Mouse (Mus musculus) myocyte (in vitro differentiated cells): ENCODE measurements around the gene Tsfm. TPM values are rescaled to one million over a fixed set of nuclear protein-coding genes. Genes with fewer than 3 reads are reported as not detected.

Source experiments
- H3K27me3 ChIP-seq: one replicate; pipeline ENCODE4 v1.6.1; 2011; ENCODE audit not compliant: control insufficient read depth, insufficient read depth, insufficient read length
- H3K36me3 ChIP-seq: one replicate; pipeline ENCODE4 v1.6.1; 2011; ENCODE audit not compliant: control insufficient read depth, insufficient read depth
- H3K4me2 ChIP-seq: one replicate; pipeline ENCODE4 v1.6.1; 2011; ENCODE audit warnings: low read depth, control low read depth
- H3K4me3 ChIP-seq: one replicate; pipeline ENCODE4 v1.5.1; 2011; ENCODE audit warnings: mild to moderate bottlenecking, control low read depth, moderate library complexity
- H3K79me2 ChIP-seq: one replicate; pipeline ENCODE4 v1.6.1; 2011; ENCODE audit not compliant: control insufficient read depth, insufficient read depth
- H3ac ChIP-seq: one replicate; pipeline ENCODE4 v1.6.1; 2011; ENCODE audit not compliant: control insufficient read depth, insufficient read length
- CEBPB ChIP-seq: IDR thresholded peaks from 2 replicates; pipeline ENCODE4 v1.6.1; 2011; ENCODE audit warnings: mild to moderate bottlenecking, moderate library complexity; ENCODE audit not compliant: poor library complexity, insufficient read depth, severe bottlenecking
- E2F4 ChIP-seq: IDR thresholded peaks from one replicate; pipeline ENCODE4 v1.6.1; 2011; ENCODE audit warnings: mild to moderate bottlenecking, control low read depth, moderate library complexity; ENCODE audit not compliant: insufficient read depth
- MAX ChIP-seq: IDR thresholded peaks from one replicate; pipeline ENCODE4 v1.6.1; 2011; ENCODE audit warnings: low read depth, mild to moderate bottlenecking, control low read depth
- MYOD1 ChIP-seq, 3 experiments: IDR thresholded peaks; one replicate each; pipeline ENCODE4 v1.6.1; 2011; ENCODE audit warnings: control low read depth in 2 of 3, low read depth in 2 of 3, mild to moderate bottlenecking in 2 of 3, moderate library complexity in 1 of 3; ENCODE audit not compliant: insufficient read length in 2 of 3, control insufficient read depth in 1 of 3
- MYOG ChIP-seq, 3 experiments: IDR thresholded peaks; one replicate each; pipeline ENCODE4 v1.6.1; 2011; ENCODE audit warnings: control low read depth in 2 of 3, low read depth in 2 of 3, mild to moderate bottlenecking in 2 of 3; ENCODE audit not compliant: insufficient read length in 2 of 3, control insufficient read depth in 1 of 3, insufficient read depth in 1 of 3
- POLR2A ChIP-seq: IDR thresholded peaks from one replicate; pipeline ENCODE4 v1.6.1; 2011; ENCODE audit warnings: low read depth, mild to moderate bottlenecking, control low read depth, moderate library complexity; ENCODE audit not compliant: insufficient read length
- POLR2AphosphoS2 ChIP-seq: IDR thresholded peaks from one replicate; pipeline ENCODE4 v1.6.1; 2011; ENCODE audit warnings: low read depth, control low read depth; ENCODE audit not compliant: insufficient read length
- REST ChIP-seq: IDR thresholded peaks from one replicate; pipeline ENCODE4 v1.6.1; 2011; ENCODE audit warnings: mild to moderate bottlenecking, control low read depth, moderate library complexity; ENCODE audit not compliant: insufficient read depth, insufficient read length
- SRF ChIP-seq: IDR thresholded peaks from one replicate; pipeline ENCODE4 v1.6.1; 2011; ENCODE audit warnings: low read depth; ENCODE audit not compliant: control insufficient read depth, insufficient read length
- TCF12 ChIP-seq: IDR thresholded peaks from one replicate; pipeline ENCODE4 v1.6.1; 2011; ENCODE audit warnings: mild to moderate bottlenecking, control low read depth; ENCODE audit not compliant: poor library complexity, insufficient read depth, severe bottlenecking
- TCF3 ChIP-seq: IDR thresholded peaks from one replicate; pipeline ENCODE4 v1.6.1; 2011; ENCODE audit warnings: low read depth, control low read depth; ENCODE audit not compliant: insufficient read length
- USF1 ChIP-seq: IDR thresholded peaks from one replicate; pipeline ENCODE4 v1.6.1; 2011; ENCODE audit warnings: low read depth, mild to moderate bottlenecking, control low read depth, moderate library complexity
- polyA plus RNA-seq: library from polyadenylated mRNA; unstranded; fragments of >200 nt; fragmentation: generic; extraction: Trizol; gene quantifications from one replicate; pipeline ENCODE4 v1.2.1, GENCODE M21; 2012; ENCODE audit warnings: missing spikeins

Gene Tsfm
- polyA plus RNA-seq, 1 experiment, result 53.7 TPM

DNA sequence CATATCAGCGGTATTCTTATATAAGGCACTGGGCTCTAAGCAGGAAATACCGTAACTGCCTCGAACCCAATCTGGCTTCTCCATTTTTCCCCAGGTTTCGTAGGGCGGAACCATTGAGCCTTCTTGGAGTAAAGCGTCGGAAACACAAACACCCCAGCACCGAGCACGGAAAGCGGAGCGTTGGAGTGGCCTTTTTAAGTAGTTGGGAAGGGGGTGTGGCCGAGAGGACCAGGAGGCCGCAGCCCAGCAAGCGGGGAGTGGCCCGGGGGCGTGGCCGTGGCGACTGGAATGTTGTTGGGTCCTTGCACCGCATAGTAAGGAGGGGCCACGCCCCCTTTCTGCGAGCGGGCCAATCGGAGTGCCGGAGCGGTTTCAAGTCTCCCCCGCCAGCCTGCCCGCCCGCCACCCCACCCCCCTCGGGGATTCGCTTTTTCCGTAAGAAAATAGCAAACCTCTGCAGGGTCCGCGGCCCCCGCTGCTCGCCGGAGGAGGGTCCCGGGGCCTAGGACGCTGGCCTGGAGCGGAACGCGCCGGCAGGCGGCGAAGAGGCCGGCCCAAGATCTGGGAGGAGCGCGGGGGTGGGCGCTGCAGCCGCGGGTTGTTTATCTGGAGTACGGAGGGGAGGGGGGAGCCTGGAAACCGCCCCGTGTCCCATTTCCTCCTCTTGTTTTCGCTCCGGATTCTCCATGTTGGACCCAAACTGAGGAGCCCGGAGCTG is 52.2 kb downstream of the Tsfm start, which contains the start of gene Ctdsp2:
Gene Ctdsp2 (plus strand): TSS at position 441 of the 718 bp plus-strand sequence.
- peak within 1 kb of the TSS; percentile 84 for H3K4me3 ChIP-seq
- H3K79me2 ChIP-seq, result peaks cover 39% of the 10 kb centered on the region
- peak within 1 kb of the TSS; percentile 99 for H3K4me2 ChIP-seq
- H3K36me3 ChIP-seq, result no peaks in the 10 kb centered on the region
- H3K27me3 ChIP-seq, result no peaks in the 10 kb centered on the region
- TF ChIP-seq SRF (no peak), E2F4 (no peak), MAX (no peak), MYOG (IDR thresholded peaks at IDR 0.05; ENCODE audit: control insufficient read depth in 1 of 3, insufficient read depth in 1 of 3, insufficient read length in 2 of 3, low read depth in 2 of 3) (no peak), POLR2AphosphoS2 (peak; percentile 45), CEBPB (no peak), TCF12 (no peak), REST (no peak), MYOD1 (IDR thresholded peaks at IDR 0.05; ENCODE audit: control insufficient read depth in 1 of 3, insufficient read length in 2 of 3, low read depth in 2 of 3) (peak in 1 of 3 experiments; percentile 13), POLR2A (peak; percentile 71), USF1 (no peak)
- peak within 1 kb of the TSS; percentile 91 for H3ac ChIP-seq

DNA sequence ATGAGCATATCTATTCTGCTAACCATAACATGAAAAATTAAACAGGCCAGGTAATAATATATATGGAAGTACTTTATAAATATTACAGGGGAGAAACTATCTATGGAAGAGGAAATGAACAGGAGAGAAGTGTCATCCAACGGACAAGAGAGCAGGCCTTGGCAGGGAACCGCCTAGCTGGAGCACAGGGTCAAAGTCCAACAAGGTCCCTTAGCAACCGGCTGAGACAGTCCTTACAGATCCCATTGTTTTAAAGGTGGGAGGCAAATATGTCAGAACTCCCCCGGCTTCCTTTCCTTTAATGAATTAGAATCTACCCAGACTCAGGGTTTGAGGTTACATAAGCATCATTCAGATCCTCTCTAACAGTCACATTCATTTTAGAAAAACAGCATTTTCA is 53.6 kb downstream of the Tsfm start:
- Histone ChIP-seq H3K79me2 (peaks cover 25% of the 10 kb centered on the region), H3K4me2 (no peak overlapping the region), H3ac (no peak overlapping the region), H3K27me3 (no peaks in the 10 kb centered on the region), H3K36me3 (no peaks in the 10 kb centered on the region), H3K4me3 (no peak overlapping the region)
- TF ChIP-seq MYOD1 (IDR thresholded peaks at IDR 0.05; ENCODE audit: control insufficient read depth in 1 of 3, insufficient read length in 2 of 3, low read depth in 2 of 3), result no peak
- no peak for TF ChIP-seq E2F4
- TF ChIP-seq SRF, result no peak
- TF ChIP-seq MYOG (IDR thresholded peaks at IDR 0.05; ENCODE audit: control insufficient read depth in 1 of 3, insufficient read depth in 1 of 3, insufficient read length in 2 of 3, low read depth in 2 of 3), result no peak

DNA sequence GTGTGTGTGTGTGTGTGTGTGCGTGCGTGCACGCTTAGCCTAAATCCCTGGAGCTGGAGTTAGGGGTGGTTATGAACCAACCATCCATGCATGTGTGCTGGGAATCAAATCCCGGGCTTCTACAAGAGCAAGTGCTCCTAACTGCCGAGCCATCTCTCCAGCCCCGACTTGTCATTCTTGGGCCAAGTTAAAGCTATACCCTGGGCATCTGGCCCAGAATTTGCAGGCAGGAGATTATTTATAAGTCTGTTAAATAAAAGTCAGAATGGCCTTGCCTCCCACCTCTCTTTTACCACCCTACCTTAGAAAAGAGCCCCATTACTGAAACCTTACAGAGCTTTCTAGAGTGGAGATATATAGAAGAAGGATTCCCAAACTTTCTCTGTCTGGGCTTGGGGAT is 54.9 kb downstream of the Tsfm start:
- Histone ChIP-seq H3ac (no peak overlapping the region), H3K27me3 (no peaks in the 10 kb centered on the region), H3K79me2 (peaks cover 11% of the 10 kb centered on the region), H3K36me3 (no peaks in the 10 kb centered on the region), H3K4me2 (no peak overlapping the region), H3K4me3 (no peak overlapping the region)
- TF ChIP-seq REST (no peak), POLR2AphosphoS2 (no peak), E2F4 (no peak), MAX (no peak), TCF3 (no peak), POLR2A (no peak), MYOD1 (IDR thresholded peaks at IDR 0.05; ENCODE audit: control insufficient read depth in 1 of 3, insufficient read length in 2 of 3, low read depth in 2 of 3) (no peak), MYOG (IDR thresholded peaks at IDR 0.05; ENCODE audit: control insufficient read depth in 1 of 3, insufficient read depth in 1 of 3, insufficient read length in 2 of 3, low read depth in 2 of 3) (no peak)

DNA sequence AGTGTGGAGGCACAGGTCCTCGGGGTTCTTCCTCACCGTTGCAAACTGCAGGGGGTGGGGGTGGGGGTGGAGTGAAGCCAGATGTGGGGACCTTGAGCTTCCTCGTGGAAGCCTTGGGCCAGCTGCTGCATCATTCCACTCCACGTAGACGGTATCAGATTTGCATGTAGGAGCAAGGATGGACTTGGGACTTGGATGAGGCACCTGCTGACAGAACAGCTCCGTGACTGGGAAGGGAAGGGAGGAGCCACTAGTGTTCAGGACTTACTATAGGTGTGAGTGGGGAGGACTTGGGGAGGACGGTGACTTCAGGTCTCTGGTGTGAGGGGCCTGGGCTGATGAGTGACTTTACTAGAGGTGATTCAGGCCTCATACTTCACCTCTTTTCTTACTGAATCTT is 57.7 kb downstream of the Tsfm start:
- Histone ChIP-seq H3K79me2 (no peaks in the 10 kb centered on the region), H3K36me3 (no peaks in the 10 kb centered on the region), H3K27me3 (no peaks in the 10 kb centered on the region), H3K4me3 (no peak overlapping the region), H3K4me2 (no peak overlapping the region), H3ac (no peak overlapping the region)
- TF ChIP-seq CEBPB (no peak), MYOG (IDR thresholded peaks at IDR 0.05; ENCODE audit: control insufficient read depth in 1 of 3, insufficient read depth in 1 of 3, insufficient read length in 2 of 3, low read depth in 2 of 3) (no peak), TCF3 (no peak), POLR2A (no peak), REST (no peak), SRF (no peak), TCF12 (no peak), POLR2AphosphoS2 (no peak), MYOD1 (IDR thresholded peaks at IDR 0.05; ENCODE audit: control insufficient read depth in 1 of 3, insufficient read length in 2 of 3, low read depth in 2 of 3) (no peak), MAX (no peak), E2F4 (no peak), USF1 (no peak)
